Mouse (Mus musculus) heart, embryonic 10.5 days (tissue): ENCODE measurements around the gene Uhmk1. TPM values are rescaled to one million over a fixed set of nuclear protein-coding genes. Genes with fewer than 3 reads are reported as not detected.

Source experiments
- DNase-seq: peaks from one replicate; pipeline ENCODE4 v3.0.0-alpha.2; 2017; ENCODE audit warnings: low spot score
- H3K27ac ChIP-seq: fragments of 300-500 bp; sonication (generic); 2 replicates; pipeline ENCODE4 v1.5.1; 2016; ENCODE audit warnings: mild to moderate bottlenecking
- H3K27me3 ChIP-seq: fragments of 300-500 bp; sonication (generic); 2 replicates; pipeline ENCODE4 v1.6.1; 2016; ENCODE audit warnings: mild to moderate bottlenecking; ENCODE audit not compliant: poor library complexity, insufficient read depth, severe bottlenecking
- H3K36me3 ChIP-seq: fragments of 300-500 bp; sonication (generic); 2 replicates; pipeline ENCODE4 v1.6.1; 2016; ENCODE audit warnings: mild to moderate bottlenecking, moderate library complexity
- H3K4me1 ChIP-seq: fragments of 300-500 bp; sonication (generic); 2 replicates; pipeline ENCODE4 v1.6.1; 2016; ENCODE audit warnings: mild to moderate bottlenecking
- H3K4me3 ChIP-seq: fragments of 300-500 bp; sonication (generic); 2 replicates; pipeline ENCODE4 v1.5.1; 2016; ENCODE audit warnings: mild to moderate bottlenecking, moderate library complexity
- H3K9me3 ChIP-seq: fragments of 300-500 bp; sonication (generic); 2 replicates; pipeline ENCODE4 v1.6.1; 2016; ENCODE audit warnings: mild to moderate bottlenecking, moderate library complexity
- WGBS: fragments of 180-500 bp; shearing (Covaris S2); methylation state at CpG from one replicate; pipeline ENCODE4 v1.1.7; 2016; 5-methylcytosine and 5-hydroxymethylcytosine counted together
- polyA plus RNA-seq: library from polyadenylated mRNA; unstranded; fragments of >200 nt; fragmentation: Nextera tagmentation; extraction: Ambion mirVana; gene quantifications from 2 replicates; pipeline ENCODE4 v1.2.1, GENCODE M21; 2016

The Uhmk1 gene
- polyA plus RNA-seq, 1 experiment from 2014 or later = 8.6 TPM

GRCm38 (mm10) chr1:170147651-170148448, 67.3 kb downstream of the Uhmk1 start:
- Histone ChIP-seq H3K27me3 (no peaks in the 10 kb centered on the region), H3K4me3 (no peak overlapping the region), H3K4me1 (peaks cover 11% of the 10 kb centered on the region; the same call in 1 of the 2 replicates), H3K36me3 (peaks cover 49% of the 10 kb centered on the region), H3K9me3 (no peaks in the 10 kb centered on the region), H3K27ac (no peak overlapping the region)
- no peak for DNase-seq
- WGBS = 76% methylated on average over 9 of the region's 9 CpGs

- H3K27ac ChIP-seq = no peak overlapping the region
- WGBS = 84% methylated on average over 4 of the region's 4 CpGs
- peaks cover 58% of the 10 kb centered on the region for H3K36me3 ChIP-seq
- no peaks in the 10 kb centered on the region for H3K27me3 ChIP-seq
- no peak for DNase-seq
- H3K9me3 ChIP-seq = no peaks in the 10 kb centered on the region
- H3K4me1 ChIP-seq = peaks cover 11% of the 10 kb centered on the region; the same call in 1 of the 2 replicates
- H3K4me3 ChIP-seq = no peak overlapping the region
Observed at GRCm38 (mm10) chr1:170145606-170146005, 69.6 kb downstream of the Uhmk1 start.

Other genes with a start within 250 kb of the Uhmk1 start
- gene Hsd17b7, start 246.2 kb downstream of the Uhmk1 start, polyA plus RNA-seq = 27.8 and 30.4 TPM in 2 replicates
- gene Ddr2, start 104.6 kb downstream of the Uhmk1 start, polyA plus RNA-seq = 6.7 and 21.0 TPM in 2 replicates
- gene Uap1, start 40.4 kb downstream of the Uhmk1 start, polyA plus RNA-seq = 63.0 and 67.4 TPM in 2 replicates
- not detected in 2 replicates for gene Sh2d1b2, start 17.4 kb upstream of the Uhmk1 start, polyA plus RNA-seq
- gene Sh2d1b1, start 61.9 kb upstream of the Uhmk1 start, polyA plus RNA-seq = 0.10 TPM in 1 of 2 replicates, not detected in the other
- gene Gm7694, start 90.9 kb upstream of the Uhmk1 start, polyA plus RNA-seq = 8.1 and 9.0 TPM in 2 replicates
- gene Spata46, start 93.4 kb upstream of the Uhmk1 start, polyA plus RNA-seq = 2.0 and 3.6 TPM in 2 replicates